Mouse (Mus musculus): ENCODE results near the gene Stk11. TPM values are rescaled to one million over a fixed set of nuclear protein-coding genes. Genes with fewer than 3 reads are reported as not detected.

The Stk11 gene
- total and polyA plus RNA-seq, 3 experiments = 47.4 to 94.9 (median 65.9) TPM

DNA sequence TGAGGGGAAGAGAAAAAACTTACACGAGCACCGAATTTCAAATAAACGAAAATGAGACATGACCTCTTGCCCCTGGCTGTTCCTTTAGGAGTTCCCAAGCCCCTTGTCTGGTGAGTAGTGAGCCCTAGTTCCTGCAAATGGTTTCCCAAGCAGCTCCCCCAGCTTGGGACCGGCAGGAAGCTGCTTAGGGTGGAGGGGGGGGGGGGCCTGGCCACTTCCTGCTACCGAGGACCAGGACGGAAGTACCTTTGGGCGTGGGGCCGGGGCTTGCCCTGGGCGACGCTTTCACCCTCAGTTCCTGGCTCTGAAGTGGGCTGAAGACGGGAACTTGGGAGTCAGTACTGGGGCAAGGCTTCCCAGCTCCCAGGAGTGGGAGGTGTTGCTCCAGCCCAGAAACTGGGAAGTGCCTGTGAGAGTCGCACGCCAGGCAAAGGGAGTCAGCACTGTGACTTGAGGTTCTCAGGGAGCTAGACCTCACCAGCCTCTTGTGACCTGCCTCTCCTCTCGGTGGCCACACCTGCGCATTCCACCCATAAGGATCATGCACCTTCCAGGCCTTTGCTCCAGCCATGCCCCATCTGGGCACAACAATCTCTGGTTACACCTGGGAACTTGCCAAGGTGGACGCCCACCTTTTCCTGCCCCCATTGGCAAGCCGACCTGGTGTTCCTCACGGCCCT lies 42.8 kb downstream of the Stk11 start (continued):
- peak; percentile 73 for TF ChIP-seq ZMIZ1 (IDR thresholded peaks at IDR 0.05; ENCODE audit: low read depth, low read length)
- 0 out of 2 replicates have a peak, but pooled peaks have one; percentile 22 for TF ChIP-seq UBTF (IDR thresholded peaks at IDR 0.05; ENCODE audit: low read depth, low read length)
- TF ChIP-seq ZNF384 (IDR thresholded peaks at IDR 0.05; ENCODE audit: low read depth, low read length) = no peak
- TF ChIP-seq ZKSCAN1 (IDR thresholded peaks at IDR 0.05; ENCODE audit: borderline replicate concordance, low read depth, low read length) = no peak
- TF ChIP-seq RCOR1 (conservative IDR thresholded peaks at IDR 0.05; ENCODE audit: low read depth, low read length) = no peak
- TF ChIP-seq CHD1 (IDR thresholded peaks at IDR 0.05; ENCODE audit: low read depth, low read length) = peak; percentile 50; the same call in 1 of the 2 replicates
- TF ChIP-seq ZC3H11A (IDR thresholded peaks at IDR 0.05; ENCODE audit: low read depth, low read length) = no peak
- no peak for TF ChIP-seq TBP (conservative IDR thresholded peaks at IDR 0.05; ENCODE audit: low read depth, low read length)
- no peak for TF ChIP-seq MAZ (IDR thresholded peaks at IDR 0.05; ENCODE audit: low read depth, low read length)
- no peak for TF ChIP-seq MAFK (IDR thresholded peaks at IDR 0.05; ENCODE audit: insufficient replicate concordance, low read length)

- peak overlapping the region; percentile 92 for H3K27ac ChIP-seq (ENCODE audit: insufficient read depth, low read depth)
- no peaks in the 10 kb centered on the region for H3K79me2 ChIP-seq (replicated peaks; ENCODE audit: control insufficient read depth, extremely low read depth, insufficient read depth, poor library complexity, severe bottlenecking)
- H3K36me3 ChIP-seq (replicated peaks in 1 of 2; ENCODE audit: control insufficient read depth in 1 of 2, insufficient read depth in 1 of 2, low read length in 1 of 2) = peaks cover 28 to 36% of the 10 kb centered on the region in 2 experiments
- no peaks in the 10 kb centered on the region for H3K9me3 ChIP-seq (replicated peaks; ENCODE audit: low read length)
- DNase-seq (ENCODE audit: extremely low read depth) = no peak
- peak overlapping the region; percentile 63 for H3K9ac ChIP-seq (ENCODE audit: insufficient read depth, low read depth)
- in situ Hi-C loops (cut with MboI; ENCODE audit: low pct_ligation_motif_present, low pct_unique_long_range_greater_than_20kb, low sequenced_read_pairs) = no loop called here
- peaks cover 35 to 87% of the 10 kb centered on the region in 2 experiments for H3K4me1 ChIP-seq (ENCODE audit: control insufficient read depth in 1 of 2, insufficient read depth in 2 of 2)
- no peaks in the 10 kb centered on the region for H3K27me3 ChIP-seq (replicated peaks)
- no peak for TF ChIP-seq CTCF (conservative IDR thresholded peaks at IDR 0.05 in 1 of 2, IDR thresholded peaks at IDR 0.05 in 1 of 2; ENCODE audit: low read depth in 2 of 2, low read length in 2 of 2)
- peak; percentile 62 for TF ChIP-seq CHD2 (IDR thresholded peaks at IDR 0.05; ENCODE audit: low read length)
- peak; percentile 7; the same call in 1 of the 2 replicates for TF ChIP-seq IRF4 (IDR thresholded peaks at IDR 0.05; ENCODE audit: low read depth, low read length)
- peak; percentile 51 for TF ChIP-seq ZMIZ1 (IDR thresholded peaks at IDR 0.05; ENCODE audit: low read depth, low read length)
- no peak; the same call in 1 of the 2 replicates for TF ChIP-seq CHD1 (IDR thresholded peaks at IDR 0.05; ENCODE audit: low read depth, low read length)
- H3K4me2 ChIP-seq (ENCODE audit: insufficient read depth, low read depth, poor library complexity, severe bottlenecking) = peak overlapping the region; percentile 61
- dilution Hi-C loops (cut with MboI; ENCODE audit: extremely low pct_ligation_motif_present, extremely low pct_unique_long_range_greater_than_20kb, low sequenced_read_pairs) = no loop called here
- peak overlapping the region; percentile 51 to 66 (median 54) for H3K4me3 ChIP-seq (replicated peaks in 1 of 3; ENCODE audit: low read depth in 2 of 3, low read length in 2 of 3, poor library complexity in 1 of 3)
Observed at GRCm38 (mm10) chr10:80159021-80159560, 43.5 kb downstream of the Stk11 start.

- peak overlapping the region; percentile 63 for H3K9ac ChIP-seq (ENCODE audit: insufficient read depth, low read depth)
- dilution Hi-C loops (cut with MboI; ENCODE audit: extremely low pct_ligation_motif_present, extremely low pct_unique_long_range_greater_than_20kb, low sequenced_read_pairs) = no loop called here
- H3K4me1 ChIP-seq (ENCODE audit: control insufficient read depth in 1 of 2, insufficient read depth in 2 of 2) = peaks cover 35 to 87% of the 10 kb centered on the region in 2 experiments
- H3K27me3 ChIP-seq (replicated peaks) = no peaks in the 10 kb centered on the region
- peak overlapping the region; percentile 61 for H3K4me2 ChIP-seq (ENCODE audit: insufficient read depth, low read depth, poor library complexity, severe bottlenecking)
- peak overlapping the region; percentile 51 to 66 (median 54) for H3K4me3 ChIP-seq (replicated peaks in 1 of 3; ENCODE audit: low read depth in 2 of 3, low read length in 2 of 3, poor library complexity in 1 of 3)
- H3K36me3 ChIP-seq (replicated peaks in 1 of 2; ENCODE audit: control insufficient read depth in 1 of 2, insufficient read depth in 1 of 2, low read length in 1 of 2) = peaks cover 21 to 29% of the 10 kb centered on the region in 2 experiments
- DNase-seq (ENCODE audit: extremely low read depth) = peak; percentile 99
- in situ Hi-C loops (cut with MboI; ENCODE audit: low pct_ligation_motif_present, low pct_unique_long_range_greater_than_20kb, low sequenced_read_pairs) = no loop called here
- no peaks in the 10 kb centered on the region for H3K79me2 ChIP-seq (replicated peaks; ENCODE audit: control insufficient read depth, extremely low read depth, insufficient read depth, poor library complexity, severe bottlenecking)
- peak overlapping the region; percentile 92 for H3K27ac ChIP-seq (ENCODE audit: insufficient read depth, low read depth)
- no peaks in the 10 kb centered on the region for H3K9me3 ChIP-seq (replicated peaks; ENCODE audit: low read length)
- no peak for TF ChIP-seq USF2 (conservative IDR thresholded peaks at IDR 0.05; ENCODE audit: low read depth, low read length)
- TF ChIP-seq SMC3 (IDR thresholded peaks at IDR 0.05; ENCODE audit: low read depth, low read length) = no peak
- TF ChIP-seq MXI1 (IDR thresholded peaks at IDR 0.05; ENCODE audit: low read depth, low read length) = peak; percentile 98
- TF ChIP-seq TCF12 (IDR thresholded peaks at IDR 0.05; ENCODE audit: low read depth, low read length) = peak; percentile 55
- peak; percentile 67 for TF ChIP-seq HCFC1 (IDR thresholded peaks at IDR 0.05; ENCODE audit: low read depth, low read length)
- TF ChIP-seq PAX5 (IDR thresholded peaks at IDR 0.05; ENCODE audit: low read length) = no peak
- TF ChIP-seq ZMIZ1 (IDR thresholded peaks at IDR 0.05; ENCODE audit: low read depth, low read length) = no peak
- peak; percentile 54 for TF ChIP-seq POLR2A (IDR thresholded peaks at IDR 0.05; ENCODE audit: low read depth, low read length)
- TF ChIP-seq POLR2AphosphoS2 (IDR thresholded peaks at IDR 0.05; ENCODE audit: low read depth, low read length) = no peak
- no peak for TF ChIP-seq CTCF (conservative IDR thresholded peaks at IDR 0.05 in 1 of 2, IDR thresholded peaks at IDR 0.05 in 1 of 2; ENCODE audit: low read depth in 2 of 2, low read length in 2 of 2)
- no peak for TF ChIP-seq ZC3H11A (IDR thresholded peaks at IDR 0.05; ENCODE audit: low read depth, low read length)
- TF ChIP-seq CHD1 (IDR thresholded peaks at IDR 0.05; ENCODE audit: low read depth, low read length) = no peak
- TF ChIP-seq ETS1 (conservative IDR thresholded peaks at IDR 0.05; ENCODE audit: low read depth, low read length) = peak; percentile 59
- peak; percentile 99 for TF ChIP-seq MAZ (IDR thresholded peaks at IDR 0.05; ENCODE audit: low read depth, low read length)
- TF ChIP-seq ELF1 (IDR thresholded peaks at IDR 0.05; ENCODE audit: low read depth, low read length) = peak; percentile 90
- TF ChIP-seq MEF2A (IDR thresholded peaks at IDR 0.05; ENCODE audit: borderline replicate concordance, low read depth, low read length) = peak; percentile 21; the same call in 1 of the 2 replicates
- TF ChIP-seq UBTF (IDR thresholded peaks at IDR 0.05; ENCODE audit: low read depth, low read length) = no peak
- TF ChIP-seq BHLHE40 (IDR thresholded peaks at IDR 0.05; ENCODE audit: low read depth, low read length) = peak; percentile 96
Observed at GRCm38 (mm10) chr10:80159561-80160454, 44.2 kb downstream of the Stk11 start.

Measured in CH12.LX (cell line).